Mouse (Mus musculus) CH12.LX (cell line): Measurements from ENCODE around the gene Megf11.

Source experiments
- BHLHE40 ChIP-seq: IDR thresholded peaks from 2 replicates; pipeline ENCODE4 v1.6.1; 2011; ENCODE audit warnings: mild to moderate bottlenecking, low read depth, low read length, improper control_type of control experiment
- CHD1 ChIP-seq: IDR thresholded peaks from 2 replicates; pipeline ENCODE4 v1.6.1; 2012; ENCODE audit warnings: low read depth, low read length, improper control_type of control experiment, inconsistent platforms
- CTCF ChIP-seq, 2 experiments: IDR thresholded peaks in 1 of 2; conservative IDR thresholded peaks in 1 of 2; 2 replicates each; pipeline ENCODE4 v1.5.1; 2011 to 2012; ENCODE audit warnings: low read depth in 2 of 2, low read length in 2 of 2, improper control_type of control experiment in 1 of 2, inconsistent platforms in 1 of 2, mild to moderate bottlenecking in 1 of 2, moderate library complexity in 1 of 2
- EP300 ChIP-seq: IDR thresholded peaks from 2 replicates; pipeline ENCODE4 v1.6.1; 2011; ENCODE audit warnings: low read length, improper control_type of control experiment
- ETS1 ChIP-seq: conservative IDR thresholded peaks from 2 replicates; pipeline ENCODE4 v1.6.1; 2012; ENCODE audit warnings: low read depth, mild to moderate bottlenecking, inconsistent platforms, low read length, improper control_type of control experiment, moderate library complexity
- HCFC1 ChIP-seq: IDR thresholded peaks from 2 replicates; pipeline ENCODE4 v1.6.1; 2012; ENCODE audit warnings: low read depth, mild to moderate bottlenecking, inconsistent platforms, low read length, improper control_type of control experiment
- MAFK ChIP-seq: IDR thresholded peaks from 2 replicates; pipeline ENCODE4 v1.6.1; 2011; ENCODE audit warnings: low read length, improper control_type of control experiment; ENCODE audit not compliant: insufficient replicate concordance
- MAX ChIP-seq: IDR thresholded peaks from 2 replicates; pipeline ENCODE4 v1.6.1; 2011; ENCODE audit warnings: low read length, improper control_type of control experiment
- POLR2A ChIP-seq: IDR thresholded peaks from 2 replicates; pipeline ENCODE4 v1.6.1; 2011; ENCODE audit warnings: low read depth, mild to moderate bottlenecking, improper control_type of control experiment, low read length
- SIN3A ChIP-seq: IDR thresholded peaks from 2 replicates; pipeline ENCODE4 v1.6.1; 2012; ENCODE audit warnings: low read length, improper control_type of control experiment, inconsistent platforms
- TCF12 ChIP-seq: IDR thresholded peaks from 2 replicates; pipeline ENCODE4 v1.6.1; 2014; ENCODE audit warnings: low read depth, mild to moderate bottlenecking, inconsistent platforms, low read length, improper control_type of control experiment
- UBTF ChIP-seq: IDR thresholded peaks from 2 replicates; pipeline ENCODE4 v1.6.1; 2012; ENCODE audit warnings: low read depth, mild to moderate bottlenecking, inconsistent platforms, low read length, improper control_type of control experiment, moderate library complexity
- USF2 ChIP-seq: conservative IDR thresholded peaks from 2 replicates; pipeline ENCODE4 v1.6.1; 2011; ENCODE audit warnings: low read depth, low read length, improper control_type of control experiment
- ZNF384 ChIP-seq: IDR thresholded peaks from 2 replicates; pipeline ENCODE4 v1.6.1; 2012; ENCODE audit warnings: low read depth, low read length, improper control_type of control experiment, inconsistent platforms

DNA sequence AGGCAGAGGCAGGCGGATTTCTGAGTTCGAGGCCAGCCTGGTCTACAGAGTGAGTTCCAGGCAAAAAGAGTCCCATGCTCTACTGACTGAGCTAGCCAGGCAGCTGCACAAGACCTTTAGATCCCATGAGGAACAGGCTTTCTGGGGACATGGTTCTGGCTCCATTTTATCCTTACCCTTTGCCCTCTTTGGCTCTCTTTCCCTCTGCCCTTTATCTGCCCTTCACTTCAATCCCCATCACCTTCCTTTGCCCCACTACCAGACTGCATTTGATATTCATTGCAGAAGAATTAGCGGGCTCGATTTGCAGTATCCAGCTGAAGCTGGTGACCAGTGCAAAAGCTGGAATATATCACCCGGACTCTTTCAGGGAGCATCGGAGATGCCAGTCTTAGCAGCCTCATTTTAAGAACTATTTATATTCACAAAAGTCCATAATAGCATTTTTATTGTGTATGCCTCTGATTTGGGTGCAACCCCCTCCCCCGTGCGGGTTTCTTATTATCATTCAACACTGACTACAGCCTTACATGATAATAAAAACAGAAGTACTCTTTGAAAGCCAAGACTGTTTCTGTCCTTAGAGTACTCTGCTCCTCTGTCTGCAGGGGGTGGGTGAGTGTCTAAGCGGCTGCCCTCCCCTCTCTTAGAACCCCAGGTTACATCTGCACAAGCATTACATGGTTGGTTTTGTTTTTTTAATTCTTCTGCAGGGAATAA, 24.0 kb upstream of the Megf11 start:
- no peak for TF ChIP-seq MAFK
- no peak for TF ChIP-seq ZNF384
- no peak for TF ChIP-seq MAX
- no peak for TF ChIP-seq USF2
- no peak for TF ChIP-seq POLR2A
- no peak for TF ChIP-seq EP300
- TF ChIP-seq BHLHE40: no peak
- no peak for TF ChIP-seq ETS1
- no peak for TF ChIP-seq TCF12
- TF ChIP-seq SIN3A: no peak
- TF ChIP-seq CTCF (conservative IDR thresholded peaks at IDR 0.05 in 1 of 2, IDR thresholded peaks at IDR 0.05 in 1 of 2; ENCODE audit: low read depth in 2 of 2, low read length in 2 of 2): no peak
- no peak for TF ChIP-seq UBTF
- TF ChIP-seq HCFC1: no peak
- TF ChIP-seq CHD1: no peak
